Mouse (Mus musculus): ENCODE measurements around the gene Tmem95.

GRCm38 (mm10) chr11:69899870-69900269 is 22.1 kb upstream of the Tmem95 start:
- TF ChIP-seq CTCF (IDR thresholded peaks at IDR 0.05; ENCODE audit: low read depth, low read length) (no peak), POLR2AphosphoS5 (IDR thresholded peaks at IDR 0.05; ENCODE audit: insufficient replicate concordance, low read depth, low read length) (no peak), TAL1 (conservative IDR thresholded peaks at IDR 0.05; ENCODE audit: low read depth, low read length) (no peak), GATA2 (IDR thresholded peaks at IDR 0.05; ENCODE audit: borderline replicate concordance, low read depth, low read length) (no peak)

All from G1E (cell line).